Mouse (Mus musculus) testis, adult 2 months (tissue): ENCODE measurements at regions not wholly inside any gene's neighbourhood (a gene's known extent, or its start where the extent isn't known, plus 50 kb on each side); places are given as distances from the start of the nearest gene placed in this dataset.

ENCODE experiments used
- CTCF ChIP-seq: fragments of 200-500 bp; IDR thresholded peaks from 2 replicates; pipeline ENCODE4 v1.5.1; 2012; ENCODE audit warnings: low read depth, mild to moderate bottlenecking, inconsistent platforms, low read length, moderate library complexity; ENCODE audit not compliant: control insufficient read depth, insufficient read depth, insufficient replicate concordance
- POLR2A ChIP-seq: fragments of 200-500 bp; IDR thresholded peaks from 2 replicates; pipeline ENCODE4 v1.6.1; 2012; ENCODE audit warnings: low read depth, mild to moderate bottlenecking, inconsistent platforms, low read length, moderate library complexity; ENCODE audit not compliant: control insufficient read depth

GRCm38 (mm10) chr13:98579731-98580130 is 57.5 kb downstream of the Tmem174 start:
- TF ChIP-seq POLR2A = no peak
- TF ChIP-seq CTCF = no peak
